Mouse (Mus musculus) ZHBTc4 (cell line): ENCODE measurements around the gene Gabra1.
A peak's percentile ranks its signal among the peaks of the same experiment; 100 is the strongest.

ENCODE experiments used
- DNase-seq: peaks from one replicate; pipeline ENCODE4 v3.0.0-alpha.2; 2011; ENCODE audit warnings: low read depth, low spot score

Gene Gabra1

GRCm38 (mm10) chr11:42182825-42183152 is at the start of gene Gabra1:
Gabra1 (minus strand) TSS chr11:42182930.
- peak; percentile 17 for DNase-seq

DNA sequence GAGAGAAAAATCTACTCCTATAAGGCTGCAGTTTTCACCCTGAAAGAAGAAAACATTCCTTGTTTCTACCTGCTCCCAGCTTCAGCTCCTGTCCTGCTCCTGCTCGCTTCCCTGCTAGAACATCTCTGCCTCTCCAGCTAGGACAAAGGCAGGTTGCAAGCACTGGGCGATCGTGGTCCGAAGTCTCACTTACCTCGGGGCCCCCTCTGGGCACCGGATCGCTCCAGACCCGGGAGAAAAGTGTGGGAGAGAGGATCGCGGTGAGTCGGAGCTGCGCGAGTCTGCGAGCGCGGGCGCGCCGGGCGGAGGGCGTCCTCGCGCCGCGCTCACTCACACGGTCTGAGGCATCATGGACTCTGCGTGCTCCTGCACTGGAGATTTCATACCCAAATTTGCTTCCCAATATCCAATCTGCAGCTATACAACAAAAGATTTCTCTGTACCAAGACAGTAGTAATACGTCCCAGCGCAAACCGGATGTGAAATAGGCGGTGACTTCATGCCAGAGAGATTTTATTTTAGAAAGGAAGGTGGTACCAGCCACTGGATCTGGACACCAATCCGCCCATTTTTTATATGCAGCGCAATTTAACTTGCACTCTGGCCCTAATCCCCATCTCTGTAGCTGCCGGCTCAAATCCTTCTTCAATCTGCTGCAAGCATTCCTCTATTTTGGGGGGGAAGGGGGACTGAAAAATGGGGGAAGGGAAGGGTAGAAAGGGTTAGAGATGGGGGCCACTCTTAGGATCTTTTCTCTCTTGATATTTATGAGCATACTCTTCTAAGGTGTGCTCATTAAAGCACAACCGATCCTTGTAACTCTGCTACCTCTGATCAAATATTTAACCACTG is 531 bp downstream of the Gabra1 start:
- DNase-seq, result peak; percentile 66

- no peak for DNase-seq
Measured at GRCm38 (mm10) chr11:42181426-42181825, 1.3 kb downstream of the Gabra1 start.

DNA sequence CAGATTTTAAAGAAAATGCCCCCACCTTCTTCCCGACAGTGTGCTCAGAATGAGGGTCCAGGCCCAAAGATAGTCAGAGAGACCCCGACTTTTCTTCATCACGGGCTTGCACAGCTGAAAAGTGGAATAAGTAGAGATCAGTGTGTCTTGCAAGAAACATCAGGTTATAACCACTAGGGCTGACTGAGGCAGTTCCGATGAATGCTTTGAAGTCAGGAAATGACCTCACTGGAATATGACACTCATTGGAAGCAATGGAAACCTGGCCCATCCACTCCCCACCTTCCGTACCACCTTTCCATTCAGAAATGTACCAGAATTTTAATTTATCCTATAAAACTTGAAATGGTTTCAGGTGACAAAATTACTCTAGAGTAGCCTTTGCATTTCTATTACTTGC is 3.2 kb downstream of the Gabra1 start:
- DNase-seq, result no peak

- DNase-seq, result no peak
Measured at GRCm38 (mm10) chr11:42178296-42178695, 4.4 kb downstream of the Gabra1 start.

DNA sequence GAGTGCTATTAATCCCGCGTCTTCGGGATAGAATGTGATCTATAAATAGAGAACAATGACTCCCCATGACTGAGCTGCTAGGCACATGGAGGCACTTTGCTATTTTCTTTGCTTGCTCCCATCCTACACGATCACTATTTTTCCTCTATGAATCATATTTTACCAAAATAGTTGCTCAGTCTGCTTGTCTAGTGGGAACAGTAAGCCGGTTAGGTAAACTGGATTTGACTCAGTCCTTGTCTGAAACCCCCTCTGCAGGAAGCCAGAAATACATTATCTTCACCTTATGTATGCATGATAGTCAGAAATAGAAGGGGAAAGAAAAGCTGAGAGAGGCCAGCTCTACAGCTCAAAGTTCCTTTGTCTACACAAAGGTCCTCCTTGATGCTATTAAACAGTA is 31.3 kb downstream of the Gabra1 start:
- no peak for DNase-seq

DNA sequence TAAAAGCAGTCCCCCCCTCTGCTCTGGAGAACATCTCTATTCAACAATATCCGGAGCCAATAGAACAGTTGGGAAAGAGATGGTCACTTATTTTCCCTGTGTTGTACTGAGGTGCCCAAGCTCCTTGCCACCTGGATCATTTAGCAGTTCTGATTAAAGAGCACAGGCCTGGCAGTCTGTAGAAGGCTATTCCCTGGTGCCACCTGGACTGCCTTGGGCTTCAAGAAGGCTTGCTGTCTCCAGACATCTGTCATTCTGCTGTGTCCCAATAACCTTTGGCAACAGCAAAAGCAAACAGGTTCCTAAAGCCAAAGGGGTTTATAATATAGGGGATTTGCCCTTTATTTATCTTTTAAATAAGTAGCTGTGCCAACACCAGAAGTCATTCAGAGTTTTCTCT is 65.8 kb downstream of the Gabra1 start:
- no peak for DNase-seq

GRCm38 (mm10) chr11:42110051-42110450 is 72.7 kb downstream of the Gabra1 start:
- DNase-seq, result peak; percentile 56

DNA sequence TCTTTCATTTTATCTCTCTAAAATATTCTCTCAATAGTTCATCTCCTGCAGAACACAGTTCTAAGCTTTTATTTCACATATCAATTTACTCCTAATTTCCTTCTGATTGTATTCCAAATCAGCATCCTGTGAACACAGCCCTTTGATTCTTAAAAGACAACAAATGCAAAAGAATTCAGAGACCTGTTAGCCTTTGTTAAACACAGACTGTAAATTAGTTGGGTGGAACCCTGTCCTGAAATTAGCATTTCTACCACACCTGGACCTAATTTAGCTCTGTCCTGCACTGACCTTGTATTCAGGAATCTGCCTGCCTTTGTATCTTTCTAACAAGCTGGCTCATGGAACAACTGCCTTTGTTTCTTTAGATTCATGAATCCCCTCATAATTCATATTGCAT is 73.1 kb downstream of the Gabra1 start:
- peak; percentile 82 for DNase-seq

DNA sequence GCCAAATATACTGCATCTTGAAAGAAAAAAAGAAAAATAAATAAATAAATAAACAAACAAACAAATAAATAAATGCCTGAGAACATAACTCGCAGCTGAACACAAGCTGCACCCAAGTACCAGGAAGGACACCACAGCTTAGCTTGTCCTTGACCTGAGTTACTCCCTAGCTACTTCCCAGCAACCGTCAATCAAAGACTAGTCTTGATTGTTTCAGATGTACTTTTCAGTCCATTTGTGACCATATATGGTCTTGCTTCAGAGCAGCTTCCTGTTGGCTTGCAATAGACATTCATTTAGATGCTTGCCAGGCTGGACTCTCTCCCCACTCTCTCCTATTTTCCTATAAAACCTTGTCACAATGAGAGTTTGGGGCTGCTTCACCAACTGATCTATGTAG is 87.2 kb downstream of the Gabra1 start:
- DNase-seq, result peak; percentile 66
